Mouse (Mus musculus): ENCODE measurements around the gene Enah. TPM values are rescaled to one million over a fixed set of nuclear protein-coding genes. Genes with fewer than 3 reads are reported as not detected.
A peak's percentile ranks its signal among the peaks of the same experiment; 100 is the strongest.

Enah gene
- total RNA-seq, 2 experiments from 2014 or later: 140 to 156 TPM

GRCm38 (mm10) chr1:181881532-181881931, 138.3 kb downstream of the Enah start:
- peak; percentile 66 to 72 for DNase-seq
- intact Hi-C loops (cut with DNase I): loop anchor here (1.0 to 10.0 kb wide), 4 partner anchors 39 to 433 kb away; partner anchors contain the start of gene Lbr

GRCm38 (mm10) chr1:181880752-181881325, 139.0 kb downstream of the Enah start:
- no peak for DNase-seq
- intact Hi-C loops (cut with DNase I): loop anchor here (1.0 to 10.0 kb wide), 4 partner anchors 39 to 434 kb away; partner anchors contain the start of gene Lbr

GRCm38 (mm10) chr1:181878436-181878835, 141.4 kb downstream of the Enah start:
- no peak for DNase-seq
- intact Hi-C loops (cut with DNase I): no loop called here

GRCm38 (mm10) chr1:181877088-181877487, 142.7 kb downstream of the Enah start:
- intact Hi-C loops (cut with DNase I): no loop called here
- no peak for DNase-seq

GRCm38 (mm10) chr1:181876656-181877055, 143.1 kb downstream of the Enah start:
- DNase-seq: no peak
- intact Hi-C loops (cut with DNase I): no loop called here

GRCm38 (mm10) chr1:181873086-181873920, 146.5 kb downstream of the Enah start:
- intact Hi-C loops (cut with DNase I): no loop called here

GRCm38 (mm10) chr1:181872639-181873038, 147.2 kb downstream of the Enah start:
- intact Hi-C loops (cut with DNase I): no loop called here
- no peak for DNase-seq

More at GRCm38 (mm10) chr1:181873086-181873920, 146.5 kb downstream of the Enah start:
- DNase-seq: peak in 1 of 2 experiments; percentile 44

- intact Hi-C loops (cut with DNase I): no loop called here
Observed at GRCm38 (mm10) chr1:181866429-181867280, 153.1 kb downstream of the Enah start.

GRCm38 (mm10) chr1:181865863-181866216, 153.9 kb downstream of the Enah start:
- intact Hi-C loops (cut with DNase I): no loop called here
- DNase-seq: no peak

More at GRCm38 (mm10) chr1:181866429-181867280, 153.1 kb downstream of the Enah start:
- no peak for DNase-seq

- intact Hi-C loops (cut with DNase I): no loop called here
- DNase-seq: no peak
Observed at GRCm38 (mm10) chr1:181864971-181865862, 154.6 kb downstream of the Enah start.

- intact Hi-C loops (cut with DNase I): no loop called here
Observed at GRCm38 (mm10) chr1:181863431-181863830, 156.4 kb downstream of the Enah start.

GRCm38 (mm10) chr1:181862676-181863374, 157.0 kb downstream of the Enah start:
- no peak for DNase-seq
- intact Hi-C loops (cut with DNase I): no loop called here

More at GRCm38 (mm10) chr1:181863431-181863830, 156.4 kb downstream of the Enah start:
- no peak for DNase-seq

- DNase-seq: no peak
- intact Hi-C loops (cut with DNase I): no loop called here
Observed at GRCm38 (mm10) chr1:181861181-181861902, 158.4 kb downstream of the Enah start.

- peak; percentile 80 to 82 for DNase-seq
- intact Hi-C loops (cut with DNase I): no loop called here
Observed at GRCm38 (mm10) chr1:181860659-181861058, 159.1 kb downstream of the Enah start.

GRCm38 (mm10) chr1:181856329-181856728, 163.5 kb downstream of the Enah start:
- no peak for DNase-seq
- intact Hi-C loops (cut with DNase I): no loop called here

- intact Hi-C loops (cut with DNase I): no loop called here
- DNase-seq: no peak
Observed at GRCm38 (mm10) chr1:181854829-181855228, 165.0 kb downstream of the Enah start.

- peak; percentile 53 to 60 for DNase-seq
- intact Hi-C loops (cut with DNase I): no loop called here
Observed at GRCm38 (mm10) chr1:181853081-181853736, 166.6 kb downstream of the Enah start.

GRCm38 (mm10) chr1:181852466-181852865, 167.3 kb downstream of the Enah start:
- intact Hi-C loops (cut with DNase I): no loop called here
- peak in 1 of 2 experiments; percentile 39 for DNase-seq

Measured in heart, postnatal 10 days (tissue).